Mouse (Mus musculus): ENCODE results near the gene Galnt6. TPM values are rescaled to one million over a fixed set of nuclear protein-coding genes. Genes with fewer than 3 reads are reported as not detected.

Gene Galnt6
- polyA plus RNA-seq, 1 experiment: 3.6 TPM

DNA sequence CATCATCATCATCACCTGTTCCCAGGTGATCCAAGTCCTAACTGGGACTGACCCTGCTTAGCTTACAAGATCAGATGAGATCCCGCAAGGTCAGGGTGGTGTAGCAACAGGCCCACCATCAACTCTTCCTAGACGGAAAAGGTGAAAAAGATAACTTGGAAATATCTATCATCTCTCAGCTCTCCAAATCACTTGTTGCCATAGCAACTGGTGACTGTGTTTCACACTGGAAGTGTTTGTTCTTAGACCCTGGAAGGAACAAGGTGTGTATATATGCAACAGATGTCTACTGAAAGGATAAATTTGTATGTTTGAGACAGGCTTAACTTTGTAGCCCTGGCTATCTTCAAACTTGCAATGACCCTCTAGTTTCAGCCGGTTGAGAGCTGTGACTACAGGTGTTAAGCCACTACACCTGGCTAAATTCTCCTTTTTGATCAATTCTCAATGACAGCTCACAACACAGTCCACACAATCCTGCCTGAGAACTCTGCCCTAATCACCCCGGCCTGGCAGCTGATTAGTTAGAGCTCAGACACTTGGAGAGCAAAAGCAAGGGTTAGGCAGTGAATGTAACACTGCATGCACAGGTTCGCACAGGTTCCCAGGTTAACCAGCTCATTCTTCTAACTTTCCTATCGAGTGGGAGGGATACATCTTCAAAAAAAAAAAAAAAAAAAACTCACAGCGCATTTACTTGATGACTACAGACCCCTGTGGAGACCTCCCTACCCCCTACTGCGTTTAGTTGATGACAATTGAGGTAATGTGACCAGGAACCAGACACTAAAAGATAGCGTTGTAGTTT lies 63.6 kb downstream of the Galnt6 start:
- no peak for DNase-seq (ENCODE audit: extremely low spot score in 1 of 2, low spot score in 1 of 2)

DNA sequence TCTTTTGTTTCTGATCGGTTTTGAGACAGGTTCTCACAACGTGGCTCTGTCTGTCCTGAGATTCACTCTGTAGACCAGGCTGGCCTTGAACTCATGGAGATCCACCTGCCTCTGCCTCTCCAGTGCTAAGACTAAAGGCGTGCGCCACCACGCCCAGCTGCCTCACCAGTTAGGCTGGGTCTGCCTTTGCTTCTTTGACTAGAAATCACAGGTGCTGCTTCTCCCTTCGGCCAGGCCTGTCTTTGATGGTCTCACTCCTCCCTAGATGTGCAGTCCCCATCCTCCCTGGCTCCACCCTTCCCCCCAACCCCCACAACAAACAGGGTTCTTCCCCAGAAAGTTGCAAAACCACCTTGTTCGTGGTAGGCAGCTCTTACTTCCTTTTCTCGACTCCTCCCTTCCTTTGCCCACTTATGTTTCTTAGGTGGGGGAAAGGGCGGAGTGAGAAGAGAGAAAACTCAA lies 64.3 kb downstream of the Galnt6 start:
- DNase-seq (ENCODE audit: extremely low spot score in 1 of 2, low spot score in 1 of 2): no peak

DNA sequence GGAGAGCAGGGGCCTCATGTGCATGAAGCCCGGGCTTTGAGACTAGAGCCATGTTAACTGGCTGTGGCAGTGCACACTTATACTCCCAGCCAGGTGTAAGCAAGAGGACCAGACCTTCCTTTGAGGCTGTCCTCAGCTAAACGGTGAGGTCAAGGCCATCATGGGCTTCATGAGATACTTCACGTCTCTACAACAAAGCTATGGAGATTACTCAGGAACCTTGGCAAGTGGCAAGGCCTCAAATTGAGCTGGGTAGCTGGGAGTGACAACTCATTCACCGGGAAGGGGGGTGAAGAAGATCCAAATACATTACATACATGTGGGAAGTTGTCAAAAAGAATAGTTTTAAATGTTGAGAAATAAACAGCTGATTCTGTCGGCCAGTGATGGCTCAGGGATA lies 68.4 kb downstream of the Galnt6 start:
- no peak for DNase-seq (ENCODE audit: extremely low spot score in 1 of 2, low spot score in 1 of 2)

GRCm38 (mm10) chr15:100660306-100660705 lies 68.9 kb downstream of the Galnt6 start:
- peak in 1 of 2 experiments; percentile 22 for DNase-seq (ENCODE audit: extremely low spot score in 1 of 2, low spot score in 1 of 2)

DNA sequence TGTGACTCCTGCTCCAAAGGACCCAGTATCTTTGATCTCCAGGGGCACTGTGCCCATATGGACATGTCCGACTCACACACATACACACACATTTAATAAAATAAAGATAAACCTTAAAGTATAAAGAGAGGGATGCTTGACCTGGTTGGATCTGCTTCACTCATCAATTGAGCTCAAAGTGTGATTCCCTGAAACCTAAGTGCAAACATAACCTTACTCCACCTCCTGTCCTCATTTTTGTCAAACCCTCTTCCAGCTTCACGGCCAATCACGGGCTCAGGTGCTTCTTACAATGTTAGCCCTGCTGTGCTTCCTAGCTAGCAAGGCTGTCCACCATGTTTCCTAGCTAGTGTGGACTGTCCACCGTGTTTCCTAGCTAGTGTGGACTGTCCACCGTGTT lies 74.0 kb downstream of the Galnt6 start:
- no peak for DNase-seq (ENCODE audit: extremely low spot score in 1 of 2, low spot score in 1 of 2)

DNA sequence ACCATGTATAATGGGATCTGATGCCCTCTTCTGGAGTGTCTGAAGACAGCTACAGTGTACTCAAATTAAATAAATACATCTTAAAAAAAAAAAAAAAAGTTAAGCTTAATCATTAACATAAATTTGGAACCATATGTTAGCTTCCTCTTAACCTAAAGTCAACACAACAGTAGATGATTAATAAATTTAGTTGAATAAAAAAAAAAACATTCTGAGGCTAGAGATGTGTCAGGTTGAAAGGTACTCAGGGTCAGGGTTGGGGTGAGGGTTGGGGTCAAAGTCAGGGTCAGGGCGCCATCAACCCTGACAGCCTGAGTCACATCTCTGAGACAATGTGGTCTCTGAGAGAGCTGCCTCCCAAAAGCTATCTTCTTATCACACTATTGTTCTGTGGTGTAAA lies 74.9 kb downstream of the Galnt6 start:
- no peak for DNase-seq (ENCODE audit: extremely low spot score in 1 of 2, low spot score in 1 of 2)

DNA sequence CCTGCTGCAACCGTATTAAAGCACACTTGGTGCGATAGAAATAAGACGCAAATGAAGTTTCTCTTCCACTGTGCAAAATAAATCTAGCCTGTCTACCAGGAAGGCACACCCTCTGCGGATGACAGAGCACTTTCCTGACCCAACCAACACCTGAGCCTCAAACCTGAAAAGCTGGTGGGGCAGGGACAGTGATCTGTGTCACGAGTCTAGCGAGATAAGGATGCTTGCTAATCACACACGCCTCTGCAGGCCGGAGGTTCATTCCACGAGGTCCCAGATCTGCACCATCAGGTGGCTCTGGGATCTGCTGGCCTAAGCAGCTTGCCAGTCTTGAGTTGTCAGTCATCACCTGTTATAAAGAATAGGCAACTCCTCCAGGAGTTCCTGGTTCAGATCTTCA lies 77.6 kb downstream of the Galnt6 start:
- no peak for DNase-seq (ENCODE audit: extremely low spot score in 1 of 2, low spot score in 1 of 2)

- no peak for DNase-seq (ENCODE audit: extremely low spot score in 1 of 2, low spot score in 1 of 2)
Measured at GRCm38 (mm10) chr15:100650111-100650510, 79.1 kb downstream of the Galnt6 start.

DNA sequence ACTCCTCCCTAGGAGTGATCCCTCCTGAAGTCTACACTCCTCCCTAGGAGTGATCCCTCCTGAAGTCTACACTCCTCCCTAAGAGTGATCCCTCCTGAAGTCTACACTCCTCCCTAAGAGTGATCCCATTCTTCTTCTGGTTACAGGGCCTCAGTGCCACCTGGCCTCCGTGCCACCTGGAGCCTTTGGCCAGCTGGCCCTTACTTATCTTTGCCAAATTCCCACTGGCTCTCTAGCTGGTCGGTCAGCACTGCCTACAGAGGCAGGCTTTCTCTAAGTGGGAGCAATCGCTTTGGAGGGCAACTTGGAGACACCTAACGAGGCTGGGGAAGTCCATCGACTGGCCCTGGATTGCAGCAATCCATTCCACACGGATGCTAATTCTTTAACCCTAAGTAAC lies 83.0 kb downstream of the Galnt6 start:
- no peak for DNase-seq (ENCODE audit: extremely low spot score in 1 of 2, low spot score in 1 of 2)

DNA sequence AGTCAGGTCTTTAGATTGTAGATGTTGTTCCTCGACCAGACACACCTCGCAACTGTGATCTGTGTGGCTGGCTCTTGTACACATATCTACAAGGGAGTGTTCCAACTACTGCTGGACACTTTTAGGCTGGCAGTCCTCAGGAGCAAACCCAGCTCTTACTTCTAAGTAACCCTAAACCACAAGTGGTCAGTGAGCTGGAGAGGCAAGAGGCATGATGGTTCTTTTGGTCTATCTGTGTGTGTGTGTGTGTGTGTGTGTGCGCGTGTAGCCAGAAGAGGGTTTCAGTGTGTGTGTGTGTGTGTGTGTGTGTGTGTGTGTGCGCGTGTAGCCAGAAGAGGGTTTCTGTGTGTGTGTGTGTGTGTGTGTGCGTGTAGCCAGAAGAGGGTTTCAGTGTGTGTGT lies 86.7 kb downstream of the Galnt6 start:
- no peak for DNase-seq (ENCODE audit: extremely low spot score in 1 of 2, low spot score in 1 of 2)

Other genes with a start within 250 kb of the Galnt6 start
- 23.9 and 24.1 TPM in 2 replicates for gene Csrnp2, start 233.9 kb downstream of the Galnt6 start, polyA plus RNA-seq (2012; rRNA removed)
- 20.8 and 22.3 TPM in 2 replicates for gene Tfcp2, start 177.4 kb downstream of the Galnt6 start, polyA plus RNA-seq (2012; rRNA removed)
- 101 and 105 TPM in 2 replicates for gene Pou6f1, start 129.4 kb downstream of the Galnt6 start, polyA plus RNA-seq (2012; rRNA removed)
- gene Dazap2, start 114.0 kb downstream of the Galnt6 start, polyA plus RNA-seq (2012; rRNA removed): 210 and 220 TPM in 2 replicates
- gene Smagp, start 92.4 kb downstream of the Galnt6 start, polyA plus RNA-seq (2012; rRNA removed): 4.5 and 5.3 TPM in 2 replicates
- gene Bin2, start 59.8 kb downstream of the Galnt6 start, polyA plus RNA-seq (2012; rRNA removed): 7.1 and 8.2 TPM in 2 replicates
- 6.7 and 6.9 TPM in 2 replicates for gene Cela1, start 41.5 kb downstream of the Galnt6 start, polyA plus RNA-seq (2012; rRNA removed)
- 31.1 and 35.4 TPM in 2 replicates for gene Slc4a8, start 32.4 kb upstream of the Galnt6 start, polyA plus RNA-seq (2012; rRNA removed)
- 81.3 and 89.0 TPM in 2 replicates for gene Scn8a, start 140.5 kb upstream of the Galnt6 start, polyA plus RNA-seq (2012; rRNA removed)

All from frontal cortex, adult 2 months (tissue).